In genomic region chr15:79830388-79830787, GRCm38 (mm10) we compare ENCODE assay signal across 8 mouse cellular contexts. TPM values are rescaled to one million over a fixed set of nuclear protein-coding genes. Genes with fewer than 3 reads are reported as not detected.
DNase-seq lines count a peak whose midpoint lies in the region; ATAC-seq and TF ChIP-seq lines count a peak whose summit lies in the region.

No protein-coding gene starts in this region.

- ATAC-seq in common myeloid progenitor, adult 5-6 weeks (replicated peaks; ENCODE audit: low read depth, poor library complexity, severe bottlenecking), result peak; percentile 50
- ATAC-seq in granulocyte monocyte progenitor cell, adult 5-6 weeks (replicated peaks; ENCODE audit: poor library complexity, severe bottlenecking), result peak; percentile 49; the same call in 1 of the 2 replicates
- no peak for ATAC-seq in lung, embryonic 14.5 days (ENCODE audit: insufficient read depth)

- H3K27ac ChIP-seq in lung, embryonic 14.5 days (ENCODE audit: low read depth), result no peak overlapping the region

- no peak overlapping the region for H3K4me2 ChIP-seq in lung, embryonic 14.5 days

- H3K4me1 ChIP-seq in lung, embryonic 14.5 days (ENCODE audit: insufficient read depth), result peaks cover 6% of the 10 kb centered on the region; the same call in 1 of the 2 replicates

- H3K27me3 ChIP-seq in lung, embryonic 14.5 days (ENCODE audit: insufficient read depth, low read length), result no peaks in the 10 kb centered on the region

- H3K4me3 ChIP-seq in lung, embryonic 14.5 days (ENCODE audit: low read depth, low read length), result no peak overlapping the region

- no peak overlapping the region for H3K9ac ChIP-seq in lung, embryonic 14.5 days

- DNase-seq in B cell, adult 2 months, result peak; percentile 80 to 82
- DNase-seq in NIH3T3 (ENCODE audit: low read depth), result peak; percentile 93
- peak; percentile 79 to 88 for DNase-seq in kidney, postnatal 36 days
- peak; percentile 93 for DNase-seq in lung, embryonic 14.5 days
- DNase-seq in retina, adult 2 months (ENCODE audit: low read depth, low spot score), result peak; percentile 72
- DNase-seq in thymus, postnatal 4 days, result peak; percentile 82

- 13% methylated on average over 4 of the region's 4 CpGs for WGBS in lung, embryonic 14.5 days

- no peaks in the 10 kb centered on the region for H3K9me3 ChIP-seq in lung, embryonic 14.5 days (ENCODE audit: low read depth, low read length)

- peaks cover 47% of the 10 kb centered on the region for H3K36me3 ChIP-seq in lung, embryonic 14.5 days (ENCODE audit: insufficient read depth)

- peak; percentile 93 for TF ChIP-seq CTCF in lung, embryonic 14.5 days (IDR thresholded peaks at IDR 0.05; ENCODE audit: low read depth)

RNA-seq across cellular contexts. Expression of gene Npcd, which starts 3.6 kb away (rescaled TPM):
- not detected in 2 replicates for total RNA-seq in common myeloid progenitor, adult 5-6 weeks (2017)
- not detected in 2 replicates for total RNA-seq in granulocyte monocyte progenitor cell, adult 5-6 weeks (2014; fragmentation: Nextera tagmentation)
- not detected in 2 replicates for total RNA-seq in granulocyte monocyte progenitor cell, adult 5-6 weeks (2017)
- polyA plus RNA-seq in lung, embryonic 14.5 days (2014; fragmentation: Nextera tagmentation; extraction: Ambion mirVana), result not detected in 2 replicates

RNA-seq across cellular contexts. Expression of gene Cbx6, which starts 4.1 kb away (rescaled TPM):
- 11.0 and 19.6 TPM in 2 replicates for total RNA-seq in common myeloid progenitor, adult 5-6 weeks (2017)
- total RNA-seq in granulocyte monocyte progenitor cell, adult 5-6 weeks (2014; fragmentation: Nextera tagmentation), result 10.6 and 13.5 TPM in 2 replicates
- 10.8 and 11.6 TPM in 2 replicates for total RNA-seq in granulocyte monocyte progenitor cell, adult 5-6 weeks (2017)
- 43.1 and 47.1 TPM in 2 replicates for polyA plus RNA-seq in lung, embryonic 14.5 days (2014; fragmentation: Nextera tagmentation; extraction: Ambion mirVana)

RNA-seq across cellular contexts. Expression of gene Nptxr, which starts 25.8 kb away (rescaled TPM):
- total RNA-seq in common myeloid progenitor, adult 5-6 weeks (2017), result 0.05 and 0.55 TPM in 2 replicates
- 0.52 and 0.85 TPM in 2 replicates for total RNA-seq in granulocyte monocyte progenitor cell, adult 5-6 weeks (2014; fragmentation: Nextera tagmentation)
- total RNA-seq in granulocyte monocyte progenitor cell, adult 5-6 weeks (2017), result 0.04 and 0.31 TPM in 2 replicates
- polyA plus RNA-seq in lung, embryonic 14.5 days (2014; fragmentation: Nextera tagmentation; extraction: Ambion mirVana), result 1.7 and 2.0 TPM in 2 replicates

RNA-seq across cellular contexts. Expression of gene Dnal4, which starts 52.7 kb away (rescaled TPM):
- 16.0 and 18.0 TPM in 2 replicates for total RNA-seq in common myeloid progenitor, adult 5-6 weeks (2017)
- total RNA-seq in granulocyte monocyte progenitor cell, adult 5-6 weeks (2014; fragmentation: Nextera tagmentation), result 9.5 and 27.7 TPM in 2 replicates
- total RNA-seq in granulocyte monocyte progenitor cell, adult 5-6 weeks (2017), result 11.6 and 13.5 TPM in 2 replicates
- polyA plus RNA-seq in lung, embryonic 14.5 days (2014; fragmentation: Nextera tagmentation; extraction: Ambion mirVana), result 61.0 and 63.8 TPM in 2 replicates
